Mouse (Mus musculus) testis, adult 2 months (tissue): ENCODE measurements at regions not wholly inside any gene's neighbourhood (a gene's known extent, or its start where the extent isn't known, plus 50 kb on each side); places are given as distances from the start of the nearest gene placed in this dataset.

Source experiments
- CTCF ChIP-seq: fragments of 200-500 bp; IDR thresholded peaks from 2 replicates; pipeline ENCODE4 v1.5.1; 2012; ENCODE audit warnings: low read depth, mild to moderate bottlenecking, inconsistent platforms, low read length, moderate library complexity; ENCODE audit not compliant: control insufficient read depth, insufficient read depth, insufficient replicate concordance
- POLR2A ChIP-seq: fragments of 200-500 bp; IDR thresholded peaks from 2 replicates; pipeline ENCODE4 v1.6.1; 2012; ENCODE audit warnings: low read depth, mild to moderate bottlenecking, inconsistent platforms, low read length, moderate library complexity; ENCODE audit not compliant: control insufficient read depth

DNA sequence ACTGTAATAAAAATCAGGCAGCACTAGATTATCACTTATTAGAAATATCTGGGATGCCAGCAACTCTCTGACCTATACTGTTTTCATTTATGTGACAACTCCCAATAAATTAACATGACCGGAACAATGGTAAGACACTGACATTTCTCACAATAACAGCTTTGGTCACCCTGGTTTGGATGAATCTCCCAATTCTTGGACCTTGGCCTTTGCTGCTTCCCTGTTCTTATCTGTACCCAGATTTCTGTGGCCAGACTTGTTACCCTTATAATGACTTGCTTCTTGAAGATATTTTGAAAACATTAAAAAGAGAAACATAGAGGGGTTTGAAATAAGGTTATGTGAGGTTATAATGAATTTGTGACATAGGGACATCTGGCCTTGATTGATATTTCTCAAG, 210.2 kb upstream of the Atp10a start:
- no peak for TF ChIP-seq CTCF
- TF ChIP-seq POLR2A: no peak
